Mouse (Mus musculus): ENCODE results near the gene Mroh2a. TPM values are rescaled to one million over a fixed set of nuclear protein-coding genes. Genes with fewer than 3 reads are reported as not detected.

Gene Mroh2a
- total RNA-seq, 2 experiments from 2014 or later = 0.33 to 0.51 TPM

DNA sequence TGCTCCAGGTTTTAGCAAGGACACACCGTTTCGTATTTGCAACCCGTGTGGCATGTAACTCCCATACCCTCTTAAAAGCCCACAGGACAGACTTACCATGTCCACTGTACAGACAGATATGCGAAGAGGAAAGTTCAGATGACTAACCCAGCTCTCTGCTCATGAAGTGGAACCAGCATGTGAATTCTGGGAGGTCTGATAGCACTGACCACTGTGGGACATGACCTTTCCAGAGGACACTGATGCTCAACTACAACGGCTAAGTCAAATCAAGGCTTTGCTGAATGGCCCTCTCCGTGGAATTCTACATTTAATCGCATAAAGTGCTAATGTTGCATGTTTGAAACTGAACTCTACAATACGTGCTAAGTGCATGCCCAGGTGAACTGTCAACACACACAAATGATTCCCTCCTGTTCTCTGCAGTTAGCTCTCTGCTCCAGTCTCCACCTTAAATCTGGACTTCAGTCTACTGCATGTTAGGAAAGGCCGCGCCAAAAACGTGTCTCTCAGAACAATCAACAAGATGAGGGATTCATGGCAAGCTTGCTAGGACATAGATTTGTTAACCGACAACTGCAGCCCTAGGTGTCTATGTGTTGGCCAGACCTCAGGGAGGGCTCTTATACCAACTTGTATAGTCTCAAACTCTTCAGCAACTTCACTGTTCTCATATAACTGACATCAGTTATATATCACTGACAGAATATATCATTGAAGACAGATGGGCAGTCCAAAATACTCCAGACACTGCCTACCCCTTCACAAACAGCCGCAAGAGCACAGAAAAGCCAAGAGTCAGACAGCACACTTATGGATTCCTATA, 49.1 kb downstream of the Mroh2a start:
- peak; percentile 15 to 23 for DNase-seq (ENCODE audit: low spot score in 2 of 2)

DNA sequence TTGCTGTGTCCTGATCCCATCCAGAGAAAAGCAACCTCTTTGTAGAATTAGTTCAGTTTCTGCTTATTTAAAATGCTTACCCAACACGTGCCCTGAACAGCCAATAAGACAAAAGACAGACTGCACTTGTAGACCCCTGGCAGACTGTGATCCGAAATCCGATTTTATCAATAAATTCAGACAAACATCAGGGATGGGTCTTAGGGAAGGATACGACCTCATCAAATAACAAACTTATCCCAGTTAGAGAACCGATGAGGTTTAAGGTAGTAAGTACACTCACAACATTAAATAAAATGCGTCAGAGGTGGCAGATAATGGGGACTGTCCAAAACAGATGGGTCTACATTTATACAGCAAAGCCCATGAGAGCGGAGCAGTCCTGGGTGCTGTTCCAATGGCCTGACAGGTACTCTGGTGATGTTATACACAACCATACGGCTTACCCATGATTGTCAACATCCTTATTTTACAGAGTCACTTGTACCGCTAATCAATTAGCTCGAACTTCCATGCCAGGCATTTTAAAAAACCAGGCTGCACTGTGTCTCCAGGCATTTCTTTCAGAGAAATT, 49.8 kb downstream of the Mroh2a start:
- DNase-seq (ENCODE audit: low spot score in 2 of 2) = peak in 1 of 2 experiments; percentile 22

DNA sequence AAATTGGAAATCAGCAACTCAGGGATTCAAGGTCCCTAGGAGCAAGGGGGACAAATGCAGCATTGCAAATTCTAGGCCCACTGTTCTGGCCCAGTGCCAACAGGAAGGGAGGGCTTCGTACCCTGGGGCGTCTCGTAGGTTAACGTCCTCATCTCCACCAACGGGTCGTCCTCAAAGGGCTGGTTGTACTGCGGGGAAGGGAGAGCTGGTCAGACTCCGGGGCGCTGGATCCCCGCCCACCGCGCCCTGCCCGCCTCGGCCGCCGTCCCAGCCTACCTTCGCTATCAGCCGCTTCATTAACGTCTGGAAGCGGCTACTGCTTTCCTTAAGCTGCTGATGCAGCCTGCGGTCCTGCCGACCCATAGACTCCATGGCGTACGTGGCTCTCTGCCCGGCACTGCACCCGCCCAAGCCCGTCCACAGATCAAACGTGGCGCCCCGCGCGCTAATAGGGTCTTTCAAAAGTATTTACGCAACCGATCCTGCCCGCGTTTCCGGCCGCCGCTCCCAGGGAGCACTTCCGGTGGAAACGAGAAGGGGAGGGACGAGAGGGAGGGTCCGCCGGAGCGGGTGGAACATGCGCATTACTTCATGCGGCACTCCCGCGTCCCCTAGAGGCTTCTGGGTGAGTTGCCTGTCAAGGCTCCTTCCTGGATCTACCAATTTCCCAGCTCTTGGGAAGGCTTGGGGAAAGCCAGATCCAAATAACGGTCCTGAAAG, 50.5 kb downstream of the Mroh2a start, which contains the start of the genes Hjurp and Trpm8:
Gene Hjurp, minus strand, starts transcription at position 536 of the 720 bp plus-strand sequence.
Gene Trpm8, plus strand, starts transcription at position 564 of the 720 bp plus-strand sequence.
- DNase-seq (ENCODE audit: low spot score in 2 of 2) = peak; percentile 100

DNA sequence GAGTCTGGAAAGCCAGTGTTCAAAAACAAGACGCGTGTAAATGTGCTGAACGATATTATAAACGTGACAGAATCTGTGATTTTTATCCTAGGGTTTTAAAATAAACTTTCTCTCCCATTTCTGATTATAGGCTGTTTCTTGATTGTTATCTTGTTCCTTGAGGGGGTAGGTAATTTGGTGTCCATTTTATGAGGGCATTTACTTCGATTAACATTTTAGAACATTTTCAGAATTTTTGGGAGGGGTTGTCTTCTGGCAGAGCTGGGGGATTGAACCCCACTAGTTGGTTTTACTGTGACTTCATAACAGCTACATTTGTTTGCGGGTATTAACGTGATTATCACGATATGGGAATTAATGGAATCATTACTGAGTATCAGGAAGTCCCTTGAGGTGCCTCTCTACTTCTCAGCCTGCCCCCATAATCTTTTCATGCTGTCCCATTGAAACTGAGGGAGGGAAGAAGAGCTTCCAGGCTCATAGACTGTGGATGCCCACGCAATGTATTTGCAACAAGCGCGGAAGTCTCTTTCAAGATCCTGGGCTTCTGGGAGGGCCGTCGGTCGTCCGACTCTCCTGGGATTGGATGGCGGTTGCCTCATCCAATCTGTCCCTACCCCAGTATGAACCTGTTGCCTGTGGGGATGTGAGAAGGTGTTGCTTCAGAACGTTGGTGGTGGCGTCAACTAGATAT, 51.2 kb downstream of the Mroh2a start:
- DNase-seq (ENCODE audit: low spot score in 2 of 2) = peak in 1 of 2 experiments; percentile 31

DNA sequence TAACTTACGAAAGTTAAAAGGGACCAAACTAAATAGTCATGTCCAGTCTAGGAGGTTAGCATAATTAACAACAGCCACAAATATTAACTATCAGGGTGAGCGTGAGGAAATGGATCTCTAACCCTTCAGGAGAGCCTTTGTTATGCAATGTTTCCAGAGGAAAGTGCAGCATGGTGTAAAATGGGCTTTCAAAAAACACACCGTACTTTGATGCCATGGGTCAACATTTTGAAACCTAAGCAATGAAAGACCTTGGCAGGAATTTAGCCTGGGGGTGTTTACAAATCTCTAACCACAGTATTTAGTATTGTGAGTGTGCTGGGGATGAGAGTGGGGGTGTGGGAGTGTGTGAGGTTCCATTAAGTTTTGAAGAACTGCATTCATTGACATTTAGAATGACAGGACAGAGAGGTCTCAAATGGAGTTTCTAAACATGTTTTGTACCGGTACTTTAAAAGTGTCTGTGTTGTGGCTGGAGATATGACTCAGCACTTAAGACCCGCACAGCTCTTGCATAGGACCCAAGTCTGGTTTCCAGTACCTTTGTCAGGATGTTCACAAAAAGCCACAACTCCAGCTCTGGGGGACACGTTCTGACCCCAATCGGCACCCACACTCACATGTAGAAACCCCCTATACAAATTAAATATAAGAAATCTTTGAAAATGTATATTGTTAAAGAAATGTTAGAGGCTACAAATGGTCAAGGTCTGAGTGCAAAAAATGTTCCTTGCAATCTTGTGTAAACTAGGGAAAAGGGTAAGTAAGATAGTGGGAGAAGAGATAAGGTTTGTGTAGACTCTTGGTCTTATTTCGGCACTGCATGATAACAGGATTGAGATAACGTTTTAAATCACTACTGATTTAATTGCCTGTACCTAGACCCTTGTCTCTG, 52.6 kb downstream of the Mroh2a start:
- DNase-seq (ENCODE audit: low spot score in 2 of 2) = no peak

DNA sequence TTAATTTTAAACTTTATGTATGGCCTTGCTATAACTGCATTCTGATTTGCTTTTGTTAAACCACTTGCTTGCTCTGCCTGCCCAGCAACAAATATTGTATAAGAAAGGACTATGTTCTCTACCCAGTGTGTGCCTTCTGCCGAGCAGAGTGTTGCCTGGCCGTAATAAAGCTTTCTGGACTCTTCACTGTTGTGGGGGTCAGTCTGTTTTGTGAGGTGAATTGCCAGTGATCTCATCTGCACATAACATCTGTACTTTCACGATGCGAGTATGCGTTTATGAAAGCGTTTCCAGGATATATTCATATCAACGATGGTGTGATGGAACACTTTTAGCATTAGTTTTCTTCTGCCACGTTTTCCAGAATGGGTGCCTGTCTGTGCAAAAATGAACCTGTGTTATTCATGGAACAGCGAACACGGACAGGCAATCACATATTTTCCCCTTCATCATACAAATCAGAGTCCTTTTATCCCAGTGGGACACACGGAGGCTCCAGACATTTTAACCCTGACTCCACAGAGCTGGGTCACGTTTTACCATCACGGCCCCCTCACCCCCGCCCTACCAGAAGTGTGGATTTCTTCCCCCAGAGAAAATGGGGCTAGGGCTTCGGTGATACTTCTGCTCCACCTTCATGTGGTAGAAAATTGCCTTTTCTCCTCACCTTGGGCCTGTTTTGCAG, 53.4 kb downstream of the Mroh2a start:
- peak in 1 of 2 experiments; percentile 15 for DNase-seq (ENCODE audit: low spot score in 2 of 2)

DNA sequence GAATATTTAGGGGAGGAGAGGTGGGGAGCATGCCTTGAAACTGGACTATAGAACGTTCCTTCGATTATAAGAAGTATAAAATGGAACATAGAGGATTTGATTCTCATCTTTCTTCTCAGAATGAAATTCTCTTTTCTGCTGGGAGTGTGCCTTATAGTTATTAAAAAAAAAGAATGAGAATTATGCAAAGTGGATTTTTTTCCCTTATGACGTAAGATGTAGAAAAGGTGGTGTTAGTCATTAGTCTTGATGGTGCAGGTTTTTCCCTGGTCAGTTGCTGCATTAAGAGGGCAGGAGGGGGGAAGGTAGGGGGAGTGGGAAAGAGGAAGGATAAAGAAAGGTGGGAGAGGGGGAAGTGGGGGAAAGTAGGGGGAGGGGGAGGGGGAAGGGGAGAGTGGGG, 55.5 kb downstream of the Mroh2a start:
- no peak for DNase-seq (ENCODE audit: low spot score in 2 of 2)

DNA sequence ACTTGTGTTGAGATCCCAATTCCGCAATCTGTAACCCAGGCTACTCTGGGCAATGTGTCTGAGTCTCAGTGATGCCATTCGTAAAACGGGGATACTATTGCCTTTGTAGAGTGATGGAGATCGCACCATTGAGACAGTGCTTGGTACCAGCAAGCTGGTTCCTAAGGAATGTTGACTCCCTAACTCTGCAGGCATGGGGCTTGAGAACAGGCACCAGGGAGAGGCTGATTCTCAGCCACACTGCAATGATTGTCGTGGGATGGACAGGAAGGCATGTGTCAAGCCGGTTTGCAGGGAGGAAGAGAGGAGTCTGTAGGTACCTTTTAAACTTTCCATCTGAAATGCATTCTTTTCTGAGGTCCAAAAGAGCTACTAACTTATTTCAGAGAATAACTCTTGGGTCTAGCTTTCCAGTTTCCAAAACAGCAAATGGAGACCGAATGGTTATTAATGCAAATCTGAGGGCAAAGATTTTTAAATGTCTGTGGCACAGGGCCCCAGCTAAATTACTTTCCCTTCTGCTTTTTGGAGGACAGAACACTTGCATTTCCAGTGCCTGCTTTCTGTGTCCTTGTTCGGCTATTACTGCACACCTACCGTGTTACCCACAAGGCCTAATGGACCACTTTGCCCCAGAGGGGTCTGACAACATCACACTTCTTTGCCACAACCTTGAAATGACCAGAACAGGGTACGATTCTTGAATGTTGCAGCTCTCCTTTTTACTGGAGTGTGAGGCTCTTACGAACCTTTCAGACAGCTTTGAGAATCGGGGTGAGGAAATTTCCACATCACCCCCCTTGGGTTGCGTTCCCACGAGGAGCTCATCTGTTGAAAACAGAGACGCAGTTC, 56.8 kb downstream of the Mroh2a start:
- no peak for DNase-seq (ENCODE audit: low spot score in 2 of 2)

DNA sequence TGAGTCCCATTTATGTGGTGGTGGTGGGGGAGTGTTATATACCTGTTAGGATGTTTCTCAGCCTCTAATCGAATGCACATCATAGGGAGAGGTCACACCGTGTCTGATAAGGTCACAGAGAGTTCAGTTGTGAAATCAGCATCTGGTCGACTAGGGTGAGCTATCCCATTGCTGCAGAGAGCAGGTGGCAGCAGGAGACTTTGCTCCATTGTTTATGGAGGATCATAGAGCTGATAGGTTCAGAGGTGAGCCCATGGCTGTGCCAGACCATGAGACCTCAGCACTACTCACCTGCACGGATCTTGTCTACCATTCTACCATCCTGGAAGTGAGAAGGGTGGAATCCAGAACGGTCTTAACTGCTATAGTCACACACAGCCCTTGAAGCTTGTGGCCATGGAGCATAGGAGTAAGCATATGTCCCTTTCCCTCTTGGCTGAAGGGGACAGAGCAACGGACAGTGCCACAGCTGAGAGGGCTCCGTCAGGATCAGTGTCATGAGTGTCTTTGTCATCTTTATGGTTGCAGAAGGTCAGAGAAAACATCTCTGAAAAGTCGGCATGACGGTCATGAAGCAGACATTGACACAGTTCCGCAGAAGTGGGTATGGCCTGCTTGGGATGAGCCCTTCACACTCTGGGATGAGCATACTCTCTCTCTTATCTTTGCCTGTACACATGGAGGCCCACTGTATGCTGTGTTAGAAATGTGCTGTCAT, 57.6 kb downstream of the Mroh2a start:
- DNase-seq (ENCODE audit: low spot score in 2 of 2) = no peak

DNA sequence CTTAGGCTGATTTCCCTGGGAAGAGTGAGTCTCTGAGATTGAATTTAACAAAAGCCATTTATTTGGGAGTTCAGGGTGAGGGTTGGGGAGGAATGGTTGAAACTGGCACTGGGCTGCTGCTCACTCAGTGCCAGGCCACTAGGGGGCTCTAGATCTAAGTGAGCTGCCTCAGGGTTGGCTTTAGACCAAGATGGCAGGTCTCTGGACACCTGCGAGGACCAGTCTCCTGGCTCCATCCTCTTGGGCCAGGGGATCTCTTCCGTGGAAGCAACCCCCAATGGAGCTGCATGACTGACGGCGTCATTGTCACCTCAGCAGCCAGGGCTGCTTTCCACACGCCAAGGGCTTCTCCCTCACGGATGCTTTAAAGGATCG, 58.1 kb downstream of the Mroh2a start:
- peak; percentile 57 to 66 for DNase-seq (ENCODE audit: low spot score in 2 of 2)

DNA sequence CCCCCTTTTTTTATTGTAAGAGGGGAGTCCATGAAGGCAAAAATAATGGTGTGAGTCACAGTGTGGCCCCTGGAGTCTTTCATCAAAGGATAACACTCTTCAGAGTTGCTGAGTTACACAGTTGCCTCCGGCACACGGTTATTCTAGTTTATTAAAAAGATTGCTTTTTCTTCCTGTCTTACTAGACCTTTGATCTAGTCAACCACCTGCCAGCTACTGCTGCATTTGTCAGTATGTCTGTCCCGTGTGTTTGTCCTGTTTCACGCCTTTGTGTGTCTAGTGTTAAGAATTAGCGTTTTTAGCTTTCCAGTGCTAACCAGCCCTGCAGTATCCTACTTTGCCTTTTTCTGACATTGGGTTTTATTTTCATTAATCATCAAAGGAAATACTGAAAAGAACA, 58.9 kb downstream of the Mroh2a start:
- DNase-seq (ENCODE audit: low spot score in 2 of 2) = no peak

DNA sequence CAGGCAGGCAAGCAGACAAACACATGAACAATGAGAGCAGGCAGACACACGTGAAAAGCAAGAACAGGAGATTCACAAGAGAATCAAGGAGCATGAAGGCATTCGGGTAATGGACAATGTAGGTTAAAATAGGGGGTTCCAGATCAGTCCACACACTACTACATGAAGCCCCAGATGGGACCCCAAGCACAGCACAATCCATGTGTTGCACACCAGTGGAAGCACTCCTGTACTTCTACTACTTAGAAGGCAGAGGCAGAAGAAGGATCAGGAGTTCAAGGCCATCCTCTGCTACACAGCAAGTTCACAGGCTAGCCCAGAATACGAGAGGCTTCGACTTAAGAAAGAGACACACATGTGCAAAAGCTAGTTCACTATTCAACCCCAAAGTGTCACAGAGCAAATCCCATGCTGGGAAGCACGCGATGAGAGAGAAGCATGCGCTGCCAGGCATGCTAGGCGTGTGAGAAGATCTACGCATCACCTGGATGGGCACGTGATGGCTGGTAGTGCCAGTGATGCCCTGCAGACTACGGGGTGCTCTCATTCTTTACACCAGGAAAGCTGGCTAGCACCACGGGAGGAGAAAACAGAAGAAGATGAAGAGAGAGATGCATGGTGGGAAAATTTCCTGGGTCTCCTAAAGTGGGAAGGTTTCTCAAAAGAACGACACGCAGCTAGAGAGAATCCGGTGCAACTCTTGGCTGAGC, 59.5 kb downstream of the Mroh2a start:
- DNase-seq (ENCODE audit: low spot score in 2 of 2) = no peak

DNA sequence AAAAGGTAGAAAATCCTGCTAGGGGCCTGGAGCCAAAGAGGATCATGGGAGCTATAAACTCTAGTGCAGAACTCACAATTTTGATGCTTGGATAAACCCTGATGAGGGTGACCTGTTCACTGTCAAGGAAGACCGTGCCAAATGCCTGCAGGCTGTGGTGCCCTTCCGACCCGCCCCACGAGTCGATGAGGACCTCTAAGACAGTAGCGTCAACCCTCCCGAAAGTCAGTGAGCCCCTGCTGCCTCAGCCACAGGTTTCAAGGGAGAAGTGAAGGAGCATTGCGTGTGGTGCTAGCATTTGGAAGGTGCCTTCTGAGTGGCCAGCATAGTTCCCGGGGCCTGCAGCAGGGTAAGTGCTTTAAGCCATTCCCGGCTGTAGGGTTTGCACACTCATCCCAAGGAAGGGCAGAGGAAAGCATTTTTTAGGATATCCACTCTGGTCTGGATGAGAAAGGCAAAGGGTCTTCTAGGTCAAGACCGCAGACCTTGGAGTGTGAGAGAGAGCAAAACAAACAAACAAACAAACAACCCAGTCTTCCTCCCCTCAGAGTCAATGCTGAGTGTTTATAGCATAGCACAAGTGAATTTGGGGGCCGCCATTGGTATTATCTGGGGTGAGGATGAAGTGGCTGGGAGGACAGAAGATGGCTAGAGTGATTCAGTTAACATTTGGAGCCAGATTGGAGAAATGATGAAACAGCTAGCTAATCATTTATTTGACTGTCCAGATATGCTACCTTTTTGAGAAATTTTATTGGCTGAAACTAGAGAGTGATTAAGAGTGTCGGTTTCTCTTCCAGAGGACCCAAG, 60.3 kb downstream of the Mroh2a start:
- DNase-seq (ENCODE audit: low spot score in 2 of 2) = peak in 1 of 2 experiments; percentile 31

DNA sequence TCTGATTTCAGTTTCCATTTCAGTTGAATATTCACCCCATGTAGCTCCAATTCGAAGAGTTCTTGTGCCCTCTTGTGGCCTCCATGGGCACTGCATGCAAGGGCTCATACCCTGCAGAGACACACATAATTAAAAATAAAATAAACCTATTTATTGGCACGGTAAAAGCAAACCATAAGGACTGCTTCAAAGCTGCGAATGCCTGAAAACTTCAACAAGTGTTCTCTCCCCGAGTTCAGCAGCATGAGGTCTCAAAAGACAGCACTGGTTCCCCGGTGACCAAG, 60.9 kb downstream of the Mroh2a start:
- DNase-seq (ENCODE audit: low spot score in 2 of 2) = peak; percentile 81 to 83

DNA sequence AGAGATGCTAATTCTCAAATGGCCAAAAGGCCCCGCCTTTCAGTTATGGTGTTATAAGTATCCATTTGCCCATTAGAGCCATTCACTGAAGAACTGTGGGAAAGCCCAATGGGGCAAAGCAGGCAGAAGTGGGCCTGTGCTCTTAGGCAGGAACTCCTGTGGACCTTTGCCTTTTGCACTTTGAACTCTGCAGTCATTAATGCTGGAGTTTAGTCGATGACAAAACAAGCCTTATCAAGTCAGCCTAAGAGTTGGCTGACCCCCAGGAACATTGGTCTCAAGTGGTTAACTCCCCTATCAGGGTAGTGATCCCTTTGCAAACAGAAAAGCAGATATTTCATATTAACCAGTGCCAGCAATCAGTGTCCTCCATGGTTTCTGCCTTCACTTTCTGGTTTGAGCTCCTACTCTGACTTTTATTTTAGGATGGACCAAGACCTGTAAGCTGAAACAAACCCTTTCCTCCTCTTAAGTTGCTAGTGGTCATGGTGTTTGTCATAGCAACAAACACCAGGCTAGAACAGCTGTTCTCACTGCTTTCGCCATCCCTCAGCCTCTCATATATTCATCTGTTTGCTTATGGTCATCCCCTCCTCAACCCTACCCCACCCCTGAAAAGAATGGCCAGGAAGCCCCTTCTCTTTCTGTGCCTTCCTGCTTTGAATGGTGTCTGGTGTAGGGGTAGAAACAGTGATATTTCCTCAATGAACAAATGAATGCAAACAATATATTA, 61.4 kb downstream of the Mroh2a start:
- DNase-seq (ENCODE audit: low spot score in 2 of 2) = peak in 1 of 2 experiments; percentile 34

DNA sequence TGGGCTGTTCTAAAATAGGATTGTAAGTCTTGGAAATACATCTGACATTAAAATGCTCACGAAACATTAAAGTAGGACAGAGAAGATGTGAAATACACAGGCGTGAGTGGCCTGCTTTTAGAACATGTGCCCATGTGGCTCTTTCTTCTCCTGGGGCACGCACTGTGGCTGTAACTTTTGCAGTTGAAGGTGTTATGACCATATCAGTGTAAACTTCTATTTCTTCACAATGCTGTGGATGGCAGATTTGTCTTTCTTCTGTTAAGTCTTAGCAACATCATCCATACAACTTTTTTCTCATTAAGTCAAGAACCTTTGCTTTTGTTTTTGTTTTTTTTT, 62.0 kb downstream of the Mroh2a start:
- DNase-seq (ENCODE audit: low spot score in 2 of 2) = no peak
